Mouse (Mus musculus) testis, adult 2 months (tissue): ENCODE results near the gene Ctsl.

Experiments
- CTCF ChIP-seq: fragments of 200-500 bp; IDR thresholded peaks from 2 replicates; pipeline ENCODE4 v1.5.1; 2012; ENCODE audit warnings: low read depth, mild to moderate bottlenecking, inconsistent platforms, low read length, moderate library complexity; ENCODE audit not compliant: control insufficient read depth, insufficient read depth, insufficient replicate concordance
- POLR2A ChIP-seq: fragments of 200-500 bp; IDR thresholded peaks from 2 replicates; pipeline ENCODE4 v1.6.1; 2012; ENCODE audit warnings: low read depth, mild to moderate bottlenecking, inconsistent platforms, low read length, moderate library complexity; ENCODE audit not compliant: control insufficient read depth

DNA sequence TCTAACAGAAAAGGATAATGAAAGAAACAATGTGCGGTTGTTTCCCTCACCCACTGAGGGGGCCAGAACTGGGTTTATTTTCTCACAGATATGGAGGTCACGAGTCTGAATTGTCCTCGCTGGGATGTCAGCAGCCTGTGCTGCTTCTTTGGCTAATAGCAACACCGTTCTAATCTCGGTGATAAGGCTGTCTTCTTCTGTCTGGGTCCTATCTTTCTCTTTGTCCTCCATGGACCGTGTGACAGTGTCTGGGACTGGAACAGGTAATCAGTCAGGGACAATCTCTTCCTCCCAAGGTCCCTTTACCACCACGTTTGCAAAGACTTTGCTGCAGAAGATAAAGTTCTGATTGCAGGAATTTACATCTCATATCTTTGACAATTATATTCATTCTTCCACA, 4.5 kb upstream of the Ctsl start:
- no peak for TF ChIP-seq CTCF
- TF ChIP-seq POLR2A: no peak
